Mouse (Mus musculus) liver, postnatal 0 days (tissue): ENCODE measurements at regions not wholly inside any gene's neighbourhood (a gene's known extent, or its start where the extent isn't known, plus 50 kb on each side); places are given as distances from the start of the nearest gene placed in this dataset.
"Not testable (repeated sequence)": the region's sequence is repeated elsewhere in the genome, so short reads cannot be mapped to it uniquely, and the experiment has no call there.

Experiments used
- ATAC-seq: fragments of 200-750 bp; cut with Nextera tagmentation; 2 replicates; pipeline ENCODE4 v1.8.0; 2017; ENCODE audit warnings: mild to moderate bottlenecking, moderate library complexity
- DNase-seq: peaks from one replicate; pipeline ENCODE4 v3.0.0-alpha.2; 2016
- H3K27ac ChIP-seq: fragments of 300-500 bp; sonication (generic); 2 replicates; pipeline ENCODE4 v1.5.1; 2014; ENCODE audit warnings: antibody characterized with exemption, moderate library complexity, mild to moderate bottlenecking, low read depth
- H3K27me3 ChIP-seq: fragments of 300-500 bp; sonication (generic); 2 replicates; pipeline ENCODE4 v1.6.1; 2014; ENCODE audit warnings: low read length, control low read depth, mixed read lengths; ENCODE audit not compliant: insufficient read depth
- H3K36me3 ChIP-seq: fragments of 300-500 bp; sonication (generic); replicated peaks from 2 replicates; pipeline ENCODE4 v1.6.1; 2014; ENCODE audit warnings: mild to moderate bottlenecking, control low read depth, low read length, moderate library complexity, mixed read lengths; ENCODE audit not compliant: insufficient read depth
- H3K4me1 ChIP-seq: fragments of 300-500 bp; sonication (generic); 2 replicates; pipeline ENCODE4 v1.6.1; 2014; ENCODE audit warnings: antibody characterized with exemption, mild to moderate bottlenecking, control low read depth; ENCODE audit not compliant: insufficient read depth
- H3K4me2 ChIP-seq: fragments of 300-500 bp; sonication (generic); 2 replicates; pipeline ENCODE4 v1.6.1; 2014; ENCODE audit warnings: low read depth, mild to moderate bottlenecking, low read length, moderate library complexity, mixed read lengths
- H3K4me3 ChIP-seq: fragments of 300-500 bp; sonication (generic); 2 replicates; pipeline ENCODE4 v1.5.1; 2014; ENCODE audit warnings: low read depth, low read length
- H3K9ac ChIP-seq: fragments of 300-500 bp; sonication (generic); replicated peaks from 2 replicates; pipeline ENCODE4 v1.6.1; 2014; ENCODE audit warnings: mild to moderate bottlenecking, moderate library complexity
- H3K9me3 ChIP-seq: fragments of 300-500 bp; sonication (generic); 2 replicates; pipeline ENCODE4 v1.6.1; 2016; ENCODE audit warnings: mild to moderate bottlenecking, control low read depth, low read length, mixed read lengths
- CTCF ChIP-seq: sonication (generic); IDR thresholded peaks from 2 replicates; pipeline ENCODE4 v1.5.1; 2016; ENCODE audit warnings: antibody characterized with exemption, low read depth
- EP300 ChIP-seq: IDR thresholded peaks from 2 replicates; pipeline ENCODE4 v1.6.1; 2016; ENCODE audit warnings: antibody characterized with exemption, low read depth, mild to moderate bottlenecking
- WGBS: fragments of 180-500 bp; shearing (Covaris S2); extraction: QIAGEN DNeasy Blood & Tissue Kit; methylation state at CpG from one replicate; pipeline ENCODE4 v1.1.7; 2014; ENCODE audit not compliant: insufficient replicate concordance; 5-methylcytosine and 5-hydroxymethylcytosine counted together

DNA sequence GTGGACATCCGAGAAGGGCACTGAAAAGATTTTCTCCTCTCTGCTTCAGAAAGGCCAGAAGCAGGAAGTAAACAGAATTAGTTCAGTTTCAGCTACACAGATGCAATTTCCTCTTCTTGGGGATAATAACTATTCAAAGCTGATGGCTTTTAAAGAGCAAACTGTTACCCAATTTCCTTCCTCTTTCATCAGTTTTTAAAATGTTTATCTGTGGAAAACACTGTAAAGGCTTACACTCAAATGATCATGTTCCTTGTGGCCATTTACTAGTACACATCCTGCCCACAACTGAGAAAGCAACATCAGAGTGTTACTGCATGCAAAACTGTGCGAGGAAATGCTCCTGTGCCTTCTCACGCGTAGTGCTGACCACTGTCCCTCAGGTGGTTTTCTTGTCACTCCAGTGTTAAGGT lies 137.5 kb downstream of the Fam174a start:
- Histone ChIP-seq H3K36me3 (no peaks in the 10 kb centered on the region), H3K4me1 (0 out of 2 replicates have a peak, but pooled peaks cover 2% of the 10 kb centered on the region), H3K27ac (peak overlapping the region; percentile 73), H3K27me3 (no peaks in the 10 kb centered on the region), H3K4me3 (no peak overlapping the region), H3K9ac (no peak overlapping the region), H3K4me2 (no peak overlapping the region), H3K9me3 (no peaks in the 10 kb centered on the region)
- 29% methylated on average over 4 of the region's 4 CpGs for WGBS
- DNase-seq, result no peak
- TF ChIP-seq EP300, result peak; percentile 74
- TF ChIP-seq CTCF, result no peak
- peak; percentile 71 for ATAC-seq

DNA sequence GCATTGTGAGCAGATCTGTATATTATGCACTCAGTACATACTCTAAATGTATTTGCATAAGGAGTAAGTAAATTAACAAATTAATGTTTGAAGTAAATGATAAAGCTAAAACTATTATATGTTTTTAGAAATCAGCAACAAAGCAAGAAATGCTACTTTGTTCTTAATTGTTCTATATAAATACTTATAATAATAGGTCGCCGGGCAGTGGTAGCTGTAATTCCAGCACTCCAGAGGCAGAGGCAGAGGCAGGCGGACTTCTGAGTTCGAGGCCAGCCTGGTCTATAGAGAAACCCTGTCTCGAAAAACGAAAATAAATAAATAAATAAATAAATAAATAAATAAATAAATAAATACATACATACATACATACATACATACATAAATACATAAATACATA lies 138.3 kb downstream of the Fam174a start:
- peak; percentile 64; the same call in 1 of the 2 replicates for ATAC-seq
- H3K27ac ChIP-seq, H3K4me1 ChIP-seq, H3K4me3 ChIP-seq, H3K9me3 ChIP-seq, H3K9ac ChIP-seq, H3K4me2 ChIP-seq, H3K36me3 ChIP-seq, H3K27me3 ChIP-seq: not testable (repeated sequence)
- peak; percentile 85 for DNase-seq
- WGBS, result 74% methylated on average over 6 of the region's 6 CpGs

DNA sequence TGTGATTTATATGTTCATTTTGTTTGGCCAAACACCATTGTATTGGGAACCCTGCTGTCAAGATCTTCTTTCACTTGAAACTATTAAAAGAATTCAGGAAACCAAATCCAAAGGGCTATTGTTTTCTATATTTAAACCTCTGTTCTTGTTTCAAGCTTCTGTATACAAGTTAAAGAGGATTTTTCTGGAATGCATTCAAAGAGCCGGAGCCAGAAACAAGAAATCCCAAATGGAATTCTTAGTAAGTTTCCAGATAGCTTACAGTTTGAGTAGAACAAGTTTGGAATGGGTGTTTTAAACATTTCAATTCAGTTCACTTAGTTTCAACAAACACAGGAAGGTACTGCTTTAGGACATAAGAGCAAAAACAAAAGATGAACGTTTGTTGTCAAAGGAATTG lies 140.8 kb downstream of the Fam174a start:
- Histone ChIP-seq H3K4me1 (no peaks in the 10 kb centered on the region), H3K36me3 (no peaks in the 10 kb centered on the region), H3K9ac (no peak overlapping the region), H3K27me3 (no peaks in the 10 kb centered on the region), H3K27ac (no peak overlapping the region), H3K4me2 (no peak overlapping the region), H3K4me3 (no peak overlapping the region), H3K9me3 (no peaks in the 10 kb centered on the region; the same call in 1 of the 2 replicates)
- ATAC-seq, result no peak
- WGBS, result 64% methylated on average over 2 of the region's 2 CpGs
- no peak for TF ChIP-seq EP300
- no peak for TF ChIP-seq CTCF
- no peak for DNase-seq

DNA sequence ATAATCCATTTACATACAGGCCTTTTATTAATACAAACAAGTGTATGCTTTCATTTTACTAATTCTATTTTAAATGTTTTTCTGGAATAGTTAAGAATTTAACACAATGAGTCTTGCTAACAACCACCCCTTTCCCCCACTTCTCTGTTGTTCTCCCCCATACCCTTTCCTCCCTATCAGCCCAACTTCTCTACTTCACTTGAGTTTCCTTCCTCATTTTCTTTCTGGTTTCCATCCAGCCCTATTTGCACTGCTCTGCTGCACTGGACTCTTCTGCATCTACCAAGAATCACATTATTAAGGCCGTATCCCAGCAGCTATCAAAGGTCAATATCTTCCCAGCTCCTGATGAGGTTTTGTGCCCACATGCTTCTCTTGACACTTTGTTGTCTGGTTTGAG lies 145.9 kb downstream of the Fam174a start:
- no peak for ATAC-seq
- WGBS, result 36% methylated on average over 1 of the region's 1 CpGs

DNA sequence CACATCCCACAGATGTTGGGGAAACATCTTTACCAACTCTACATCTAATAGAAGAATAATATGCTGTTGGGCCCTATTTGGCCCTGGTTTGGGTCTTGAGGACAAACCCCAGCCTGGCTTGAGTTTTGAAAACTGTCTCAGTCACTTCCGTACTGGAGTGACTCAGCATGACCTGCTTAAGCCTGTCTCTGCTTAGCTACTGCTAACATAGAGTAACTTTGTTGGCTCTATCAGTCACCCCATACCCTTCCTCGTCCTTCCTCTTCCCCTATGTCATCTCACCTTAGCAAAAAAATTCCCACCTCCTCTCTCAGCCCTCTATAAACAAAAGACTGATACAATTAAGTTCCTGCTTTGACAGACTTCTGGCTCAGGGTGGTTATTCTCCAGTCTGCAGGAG lies 154.7 kb downstream of the Fam174a start:
- Histone ChIP-seq H3K9me3 (no peaks in the 10 kb centered on the region), H3K36me3 (no peaks in the 10 kb centered on the region), H3K27me3 (no peaks in the 10 kb centered on the region), H3K4me2 (no peak overlapping the region), H3K4me1 (no peaks in the 10 kb centered on the region), H3K4me3 (no peak overlapping the region), H3K9ac (no peak overlapping the region), H3K27ac (no peak overlapping the region)
- ATAC-seq, result no peak
- WGBS, result 26% methylated on average over 2 of the region's 2 CpGs
- DNase-seq, result no peak
- TF ChIP-seq CTCF, result no peak
- TF ChIP-seq EP300, result no peak

More for the DNA sequence above, 145.9 kb downstream of the Fam174a start:
- no peak overlapping the region for H3K27ac ChIP-seq
- DNase-seq, result no peak
- peaks cover 4% of the 10 kb centered on the region for H3K9me3 ChIP-seq
- no peak overlapping the region for H3K4me2 ChIP-seq
- no peak overlapping the region for H3K9ac ChIP-seq
- H3K36me3 ChIP-seq, result no peaks in the 10 kb centered on the region
- H3K4me1 ChIP-seq, result no peaks in the 10 kb centered on the region
- TF ChIP-seq CTCF, result no peak
- TF ChIP-seq EP300, result no peak
- no peaks in the 10 kb centered on the region for H3K27me3 ChIP-seq
- H3K4me3 ChIP-seq, result no peak overlapping the region

DNA sequence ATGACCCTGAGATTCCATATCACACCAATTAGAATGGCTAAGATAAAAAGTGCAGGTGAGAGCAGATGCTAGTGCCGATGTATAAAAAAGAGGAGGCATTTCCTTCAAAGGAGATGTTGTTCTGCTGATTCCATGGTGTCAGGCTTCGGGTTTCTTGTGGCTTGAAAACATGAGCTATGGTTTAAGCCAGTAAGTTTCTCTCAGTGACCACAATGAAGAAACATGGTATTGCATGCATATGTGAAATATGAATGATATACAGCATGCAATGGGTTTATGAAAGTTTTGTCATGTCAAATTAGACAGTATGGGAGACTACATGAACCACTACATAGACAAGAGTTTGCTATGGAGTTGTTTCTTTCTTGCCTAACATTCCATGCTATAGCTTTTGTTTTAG lies 155.3 kb downstream of the Fam174a start:
- no peak overlapping the region for H3K4me2 ChIP-seq
- ATAC-seq, result no peak
- no peaks in the 10 kb centered on the region for H3K9me3 ChIP-seq
- no peaks in the 10 kb centered on the region for H3K36me3 ChIP-seq
- 50% methylated on average over 2 of the region's 2 CpGs for WGBS
- DNase-seq, result no peak
- H3K4me3 ChIP-seq, result no peak overlapping the region
- TF ChIP-seq EP300 (no peak), CTCF (no peak)
- no peaks in the 10 kb centered on the region for H3K27me3 ChIP-seq
- H3K9ac ChIP-seq, result no peak overlapping the region
- H3K27ac ChIP-seq, result no peak overlapping the region
- H3K4me1 ChIP-seq, result no peaks in the 10 kb centered on the region

DNA sequence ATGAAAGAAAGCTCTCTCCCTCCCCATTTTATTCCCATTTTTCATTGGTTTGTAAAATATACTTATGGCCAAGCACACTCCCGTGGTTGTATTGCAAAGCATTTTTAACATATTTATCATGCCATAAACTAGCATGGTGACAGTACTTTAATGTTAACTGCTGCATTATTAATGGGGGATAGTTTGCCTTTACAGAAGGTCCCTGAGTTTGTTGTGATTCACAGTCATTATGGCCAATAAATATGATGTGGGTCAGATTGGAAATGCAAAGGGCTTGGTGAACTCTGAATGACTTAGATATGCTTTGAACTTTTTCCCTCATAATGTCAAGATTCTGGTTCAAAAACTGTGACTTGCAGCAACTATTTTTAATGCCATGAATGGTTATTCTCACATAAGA lies 157.1 kb downstream of the Fam174a start:
- no peak overlapping the region for H3K27ac ChIP-seq
- H3K4me2 ChIP-seq, result no peak overlapping the region
- no peaks in the 10 kb centered on the region for H3K9me3 ChIP-seq
- DNase-seq, result no peak
- no peak overlapping the region for H3K9ac ChIP-seq
- no peaks in the 10 kb centered on the region for H3K27me3 ChIP-seq
- 60% methylated on average over 1 of the region's 1 CpGs for WGBS
- no peak for TF ChIP-seq CTCF
- no peaks in the 10 kb centered on the region for H3K36me3 ChIP-seq
- H3K4me1 ChIP-seq, result no peaks in the 10 kb centered on the region
- H3K4me3 ChIP-seq, result no peak overlapping the region
- ATAC-seq, result no peak
